Mouse (Mus musculus): Measurements from ENCODE around the gene Mrps21.
"Not testable (repeated sequence)": the region's sequence is repeated elsewhere in the genome, so short reads cannot be mapped to it uniquely, and the experiment has no call there.

- TF ChIP-seq CTCF (IDR thresholded peaks at IDR 0.05; ENCODE audit: insufficient read depth, low read length); POLR2A (IDR thresholded peaks at IDR 0.05; ENCODE audit: borderline replicate concordance, extremely low read depth, low read depth, low read length): not testable (repeated sequence)
Observed at GRCm38 (mm10) chr3:95920532-95920931, 49.2 kb upstream of the Mrps21 start.

Measured in lung, adult 2 months (tissue).